8 mouse cellular contexts compared by ENCODE assay signal in the genomic region with DNA sequence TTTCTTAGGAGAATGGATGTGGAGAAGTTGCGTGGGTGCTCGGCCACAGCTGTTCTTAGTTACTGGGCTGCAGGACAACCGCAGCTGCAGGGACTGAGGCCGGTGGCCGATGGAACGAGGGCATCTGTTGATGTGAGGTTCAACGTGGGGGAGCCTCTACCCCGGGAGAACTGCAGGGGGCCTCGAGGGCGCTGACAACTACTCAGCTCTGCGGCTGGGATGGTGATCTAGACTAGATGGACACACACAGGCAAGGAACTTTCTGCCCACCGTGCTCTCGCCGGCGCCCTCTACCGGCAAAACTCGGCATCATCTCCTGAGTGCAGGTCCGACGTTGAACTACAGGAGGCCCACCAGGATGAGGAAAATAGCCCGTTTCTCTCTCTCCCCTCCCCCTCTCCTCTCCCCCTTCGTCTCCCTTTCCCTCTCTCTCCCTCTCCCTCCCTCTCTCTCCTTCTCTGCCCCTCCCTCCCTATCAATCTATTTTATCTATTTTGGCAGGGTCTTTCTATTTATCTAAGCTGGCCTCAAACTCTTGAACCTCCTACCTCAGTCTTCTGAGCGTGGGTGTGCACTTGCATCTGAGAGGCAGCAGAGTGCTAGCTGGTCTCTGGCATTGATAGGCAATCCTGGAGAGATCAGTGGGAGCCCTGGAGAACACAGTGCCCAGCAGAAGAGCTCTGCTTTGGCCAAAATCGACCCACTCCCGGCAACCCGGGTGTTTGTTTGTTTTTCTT. TPM values are rescaled to one million over a fixed set of nuclear protein-coding genes. Genes with fewer than 3 reads are reported as not detected.
A peak's percentile ranks its signal among the peaks of the same experiment; 100 is the strongest.
DNase-seq lines count a peak whose midpoint lies in the region; ATAC-seq lines count a peak whose summit lies in the region.

No protein-coding gene starts in this region.

- no peaks in the 10 kb centered on the region for H3K36me3 ChIP-seq in intestine, embryonic 14.5 days (ENCODE audit: control insufficient read depth, insufficient read depth, low read length)

- no peak overlapping the region for H3K27ac ChIP-seq in intestine, embryonic 14.5 days (ENCODE audit: low read depth)

- H3K9ac ChIP-seq in intestine, embryonic 14.5 days (ENCODE audit: low read length): no peak overlapping the region

- no peaks in the 10 kb centered on the region for H3K27me3 ChIP-seq in intestine, embryonic 14.5 days (replicated peaks; ENCODE audit: control insufficient read depth, insufficient read depth, low read length)

- peak; percentile 89 for DNase-seq in adrenal gland, adult 2 months
- DNase-seq in embryo, embryonic 10.5 days (ENCODE audit: low spot score): peak; percentile 92
- peak; percentile 92 to 95 for DNase-seq in gastrocnemius, postnatal 36 days
- peak; percentile 98 for DNase-seq in intestine, embryonic 14.5 days (ENCODE audit: low spot score)
- DNase-seq in left cerebral cortex, postnatal 10 days (ENCODE audit: extremely low spot score in 1 of 2, low spot score in 2 of 2): peak; percentile 69 to 90
- peak; percentile 82 for DNase-seq in right cerebral cortex, postnatal 4 days
- DNase-seq in yolk sac, embryonic 10.5 days (ENCODE audit: low spot score): peak; percentile 84

- H3K4me3 ChIP-seq in intestine, embryonic 14.5 days (ENCODE audit: low read depth, low read length): no peak overlapping the region

- peak overlapping the region; percentile 25; the same call in 1 of the 2 replicates for H3K4me2 ChIP-seq in intestine, embryonic 14.5 days (ENCODE audit: low read length)

- intact Hi-C loops in gastrocnemius, postnatal 36 days (cut with DNase I): loop anchor here (2.0 kb wide), 1 partner anchor 62 kb away; no protein-coding TSS in a partner anchor
- intact Hi-C loops in left cerebral cortex, postnatal 10 days (cut with DNase I): loop anchor here (2.0 kb wide), 2 partner anchors 64 to 70 kb away; partner anchors contain the start of gene Bcl2l1

- H3K4me1 ChIP-seq in intestine, embryonic 14.5 days (replicated peaks; ENCODE audit: control insufficient read depth, insufficient read depth, low read length): peaks cover 21% of the 10 kb centered on the region

- H3K9me3 ChIP-seq in intestine, embryonic 14.5 days (ENCODE audit: control insufficient read depth, low read length): no peaks in the 10 kb centered on the region

- WGBS in intestine, embryonic 14.5 days: 18% methylated on average over 23 of the region's 25 CpGs

- peak; percentile 51 for ATAC-seq in intestine, embryonic 14.5 days (replicated peaks; ENCODE audit: low FRiP score, low TSS enrichment, low read depth)
- ATAC-seq in megakaryocyte progenitor cell, adult 5-6 weeks (replicated peaks; ENCODE audit: poor library complexity): peak; percentile 86

RNA-seq across cellular contexts. Expression of gene Cox4i2, which starts 12.6 kb away (rescaled TPM):
- 1 to 10 TPM; 1.4 to 3.4 TPM for total RNA-seq in adrenal gland, adult 2 months (2021)
- polyA plus RNA-seq in adrenal gland, adult 2 months (2012; rRNA removed): 3.9 and 4.4 TPM in 2 replicates
- total RNA-seq in gastrocnemius, postnatal 36 days (2021): 1 to 10 TPM; 2.9 TPM
- polyA plus RNA-seq in intestine, embryonic 14.5 days (2014; fragmentation: Nextera tagmentation; extraction: Ambion mirVana): 11.0 and 13.1 TPM in 2 replicates
- 1 to 10 TPM; 1.7 to 1.8 TPM for total RNA-seq in left cerebral cortex, postnatal 10 days (2021)
- 1.4 and 1.5 TPM in 2 replicates for total RNA-seq in megakaryocyte progenitor cell, adult 5-6 weeks (2015)
- total RNA-seq in megakaryocyte progenitor cell, adult 5-6 weeks (2017): 1.8 TPM in 1 of 2 replicates, not detected in the other

RNA-seq across cellular contexts. Expression of gene Id1, which starts 30.5 kb away (rescaled TPM):
- 10 to 100 TPM; 41.5 to 67.3 TPM for total RNA-seq in adrenal gland, adult 2 months (2021)
- polyA plus RNA-seq in adrenal gland, adult 2 months (2012; rRNA removed): 186 and 275 TPM in 2 replicates
- total RNA-seq in gastrocnemius, postnatal 36 days (2021): 10 to 100 TPM; 11.5 to 17.7 TPM
- 101 and 109 TPM in 2 replicates for polyA plus RNA-seq in intestine, embryonic 14.5 days (2014; fragmentation: Nextera tagmentation; extraction: Ambion mirVana)
- total RNA-seq in left cerebral cortex, postnatal 10 days (2021): 10 to 100 TPM; 20.6 to 24.5 TPM
- 8.3 and 11.7 TPM in 2 replicates for total RNA-seq in megakaryocyte progenitor cell, adult 5-6 weeks (2015)
- 3.6 and 7.1 TPM in 2 replicates for total RNA-seq in megakaryocyte progenitor cell, adult 5-6 weeks (2017)
